Mouse (Mus musculus) thymus, adult 2 months (tissue): Measurements from ENCODE around the gene Fjx1. TPM values are rescaled to one million over a fixed set of nuclear protein-coding genes. Genes with fewer than 3 reads are reported as not detected.

ENCODE experiments used
- DNase-seq: peaks from one replicate; pipeline ENCODE4 v3.0.0; 2021
- H3K27ac ChIP-seq: fragments of 200-500 bp; 2 replicates; pipeline ENCODE4 v1.5.1; 2012; ENCODE audit warnings: low read length, control low read depth; ENCODE audit not compliant: control insufficient read depth, insufficient read depth
- H3K27me3 ChIP-seq: fragments of 200-500 bp; 2 replicates; pipeline ENCODE4 v1.6.1; 2012; ENCODE audit warnings: mild to moderate bottlenecking, low read length, moderate library complexity, mixed read lengths; ENCODE audit not compliant: control insufficient read depth, insufficient read depth
- H3K36me3 ChIP-seq: fragments of 200-500 bp; 2 replicates; pipeline ENCODE4 v1.6.1; 2012; ENCODE audit warnings: mild to moderate bottlenecking, low read length, moderate library complexity; ENCODE audit not compliant: control insufficient read depth, insufficient read depth
- H3K4me1 ChIP-seq: fragments of 200-500 bp; replicated peaks from 2 replicates; pipeline ENCODE4 v1.6.1; 2012; ENCODE audit warnings: low read length; ENCODE audit not compliant: control insufficient read depth, insufficient read depth
- H3K4me3 ChIP-seq: fragments of 200-500 bp; 2 replicates; pipeline ENCODE4 v1.5.1; 2012; ENCODE audit warnings: mild to moderate bottlenecking, low read length, control low read depth, moderate library complexity; ENCODE audit not compliant: control insufficient read depth, insufficient read depth
- CTCF ChIP-seq: fragments of 200-500 bp; IDR thresholded peaks from 2 replicates; pipeline ENCODE4 v1.5.1; 2012; ENCODE audit warnings: mild to moderate bottlenecking, control low read depth, low read length, moderate library complexity, borderline replicate concordance; ENCODE audit not compliant: control insufficient read depth, poor library complexity, insufficient read depth; ENCODE audit errors: extremely low read depth
- POLR2A ChIP-seq: fragments of 200-500 bp; IDR thresholded peaks from 2 replicates; pipeline ENCODE4 v1.6.1; 2012; ENCODE audit warnings: mild to moderate bottlenecking, low read length, control low read depth, moderate library complexity; ENCODE audit not compliant: control insufficient read depth, poor library complexity, insufficient read depth; ENCODE audit errors: extremely low read depth
- WGBS: fragments of 180-500 bp; shearing (Covaris S2); methylation state at CpG from one replicate; pipeline ENCODE4 v1.1.7; 2018; 5-methylcytosine and 5-hydroxymethylcytosine counted together
- polyA plus RNA-seq: library from polyadenylated mRNA; depleted of rRNA; stranded (reverse); fragments of >200 nt; gene quantifications from 2 replicates; pipeline ENCODE4 v1.2.3, GENCODE M21; 2012

Fjx1 gene
- polyA plus RNA-seq, 1 experiment = 2.0 TPM

DNA sequence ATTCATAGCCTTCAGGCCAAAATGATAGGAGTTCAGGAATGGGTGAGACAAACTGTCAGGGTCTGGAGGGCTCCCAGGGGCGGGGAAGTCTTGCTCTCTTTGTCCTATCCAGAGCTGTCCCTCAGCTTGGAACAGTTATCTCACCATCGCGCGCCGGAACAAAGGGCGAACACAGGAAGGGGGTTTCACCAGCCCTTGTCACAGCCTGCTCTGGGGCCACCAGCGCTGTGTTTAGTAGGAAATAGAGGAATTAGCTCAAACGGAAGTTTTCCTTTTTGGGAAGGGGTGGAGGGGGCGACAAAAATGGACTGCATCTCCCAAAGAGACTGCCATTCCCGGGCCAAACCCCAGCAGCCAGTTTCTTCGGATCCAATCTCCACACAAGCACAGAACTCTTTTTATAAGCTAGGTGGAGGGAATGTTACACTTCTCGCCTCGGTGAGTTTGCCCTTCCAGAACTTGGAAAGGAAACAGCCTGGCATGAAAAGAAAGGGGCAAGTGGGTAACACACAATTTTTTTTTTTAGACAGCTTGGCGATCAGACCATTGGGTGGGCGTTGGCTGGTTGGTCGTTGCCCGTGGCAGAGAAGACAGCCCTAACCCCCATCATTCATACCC, 2.6 kb downstream of the Fjx1 start:
- WGBS = 8% methylated on average over 17 of the region's 17 CpGs
- no peak for DNase-seq
- Histone ChIP-seq H3K4me3 (peak overlapping the region; percentile 50; the same call in 1 of the 2 replicates), H3K36me3 (no peaks in the 10 kb centered on the region), H3K27ac (no peak overlapping the region), H3K27me3 (peaks cover 21% of the 10 kb centered on the region), H3K4me1 (peaks cover 22% of the 10 kb centered on the region)
- no peak for TF ChIP-seq POLR2A
- no peak for TF ChIP-seq CTCF

DNA sequence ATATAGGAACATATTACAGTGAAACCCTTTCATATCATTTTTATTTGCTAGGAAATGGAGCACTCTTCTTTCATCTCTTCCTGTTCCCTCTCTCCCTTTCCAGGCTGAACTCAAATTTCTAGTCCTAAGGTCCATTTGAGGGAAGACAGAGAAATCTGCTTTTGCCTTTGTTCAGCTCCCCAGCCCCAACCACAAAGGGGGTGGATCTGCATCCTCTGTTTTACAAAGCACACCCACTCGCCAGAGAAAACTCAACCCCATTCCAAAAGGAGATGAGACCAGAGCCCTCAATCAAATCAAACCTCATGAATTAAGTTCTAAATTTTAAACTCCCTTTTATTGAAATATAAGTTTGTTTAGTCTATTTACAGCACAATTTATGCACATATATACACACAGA, 3.2 kb downstream of the Fjx1 start:
- H3K27me3 ChIP-seq = peaks cover 21% of the 10 kb centered on the region
- 40% methylated on average over 1 of the region's 1 CpGs for WGBS
- no peak overlapping the region for H3K27ac ChIP-seq
- peaks cover 22% of the 10 kb centered on the region for H3K4me1 ChIP-seq
- H3K4me3 ChIP-seq = no peak overlapping the region
- no peak for DNase-seq
- no peaks in the 10 kb centered on the region for H3K36me3 ChIP-seq
- no peak for TF ChIP-seq CTCF
- TF ChIP-seq POLR2A = no peak

DNA sequence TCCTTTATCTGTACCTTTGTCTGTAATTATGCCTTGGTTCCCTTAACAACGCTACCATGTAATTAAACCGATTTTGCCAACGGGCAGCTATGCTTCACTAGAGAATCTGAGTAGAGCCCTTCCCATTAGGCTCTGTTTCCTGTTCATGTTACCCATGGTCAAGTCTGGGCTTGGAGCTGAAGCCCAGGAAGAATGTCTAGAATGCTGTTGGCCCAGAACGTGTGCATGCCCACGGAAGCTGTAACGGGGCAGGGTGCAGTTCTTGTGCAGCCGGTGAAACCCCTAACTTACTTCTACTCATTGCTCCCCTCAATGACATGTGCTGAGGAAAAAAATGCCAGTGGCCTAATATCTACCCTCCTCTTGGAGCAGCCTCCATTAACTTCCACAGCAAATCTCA, 4.5 kb downstream of the Fjx1 start:
- H3K27me3 ChIP-seq = peaks cover 21% of the 10 kb centered on the region
- H3K27ac ChIP-seq = no peak overlapping the region
- DNase-seq = no peak

DNA sequence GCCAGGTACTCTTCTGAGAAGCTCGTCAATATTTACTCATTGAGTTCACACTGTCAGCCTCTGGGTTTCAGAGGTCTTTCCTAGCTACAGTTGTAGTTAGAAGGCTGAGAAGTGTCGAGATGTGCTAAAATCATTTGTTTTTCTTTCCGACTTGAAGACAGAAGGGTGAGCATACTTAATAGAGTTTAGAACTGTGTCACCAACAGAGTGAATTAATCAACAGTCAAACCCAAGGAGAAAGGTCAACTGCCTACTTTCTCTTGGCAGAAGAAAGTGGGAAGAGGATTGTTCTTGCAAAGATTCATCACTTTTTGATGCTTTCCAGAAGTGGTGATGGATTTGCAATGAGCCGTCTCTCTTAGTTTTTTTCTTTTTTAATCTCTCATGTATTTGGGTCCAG, 5.4 kb downstream of the Fjx1 start:
- peaks cover 21% of the 10 kb centered on the region for H3K27me3 ChIP-seq
- H3K27ac ChIP-seq = no peak overlapping the region
- no peaks in the 10 kb centered on the region for H3K36me3 ChIP-seq
- no peak for DNase-seq
- no peak for TF ChIP-seq CTCF
- TF ChIP-seq POLR2A = no peak
- no peak overlapping the region for H3K4me3 ChIP-seq
- WGBS = 94% methylated on average over 4 of the region's 4 CpGs
- peaks cover 22% of the 10 kb centered on the region for H3K4me1 ChIP-seq

More for the DNA sequence above, 4.5 kb downstream of the Fjx1 start:
- Histone ChIP-seq H3K36me3 (no peaks in the 10 kb centered on the region), H3K4me1 (peaks cover 22% of the 10 kb centered on the region), H3K4me3 (no peak overlapping the region)
- WGBS = 94% methylated on average over 7 of the region's 7 CpGs
- TF ChIP-seq CTCF (no peak), POLR2A (no peak)

DNA sequence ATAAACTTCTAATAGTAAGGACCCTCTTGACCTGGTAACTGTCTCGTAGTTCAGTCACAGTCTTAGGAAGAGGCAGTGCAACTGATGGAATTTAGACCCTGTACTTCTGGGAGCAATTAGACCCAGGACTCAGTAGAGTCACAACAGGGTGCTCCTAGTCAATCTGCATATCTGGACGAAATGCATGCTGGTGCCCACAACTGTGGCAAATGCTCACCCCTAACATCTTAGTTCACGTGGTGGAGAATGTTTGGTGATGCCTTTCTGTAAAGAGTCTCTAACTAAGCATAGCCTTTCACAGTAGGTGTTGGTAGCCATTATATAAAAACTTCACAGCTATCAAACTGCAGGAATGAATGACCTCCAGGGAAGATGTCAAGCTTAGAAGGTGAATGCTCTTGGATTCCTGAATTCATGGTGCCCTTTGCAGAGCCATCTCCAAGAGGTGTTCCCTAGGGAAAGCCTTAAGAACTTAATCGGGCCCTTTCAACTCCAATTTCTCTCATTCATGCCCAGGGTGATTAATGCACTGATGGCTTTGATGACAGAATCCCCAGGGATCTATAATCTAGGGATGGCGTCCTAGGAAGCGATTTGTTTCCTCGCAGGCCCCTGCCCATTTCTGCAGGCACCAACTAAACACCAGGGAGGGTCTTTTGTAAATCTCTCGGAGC, 14.8 kb downstream of the Fjx1 start:
- H3K4me3 ChIP-seq = no peak overlapping the region
- no peak for DNase-seq
- TF ChIP-seq POLR2A (no peak), CTCF (no peak)
- no peak overlapping the region for H3K27ac ChIP-seq
- 87% methylated on average over 8 of the region's 8 CpGs for WGBS
- no peaks in the 10 kb centered on the region for H3K27me3 ChIP-seq
- peaks cover 6% of the 10 kb centered on the region for H3K4me1 ChIP-seq
- H3K36me3 ChIP-seq = no peaks in the 10 kb centered on the region

DNA sequence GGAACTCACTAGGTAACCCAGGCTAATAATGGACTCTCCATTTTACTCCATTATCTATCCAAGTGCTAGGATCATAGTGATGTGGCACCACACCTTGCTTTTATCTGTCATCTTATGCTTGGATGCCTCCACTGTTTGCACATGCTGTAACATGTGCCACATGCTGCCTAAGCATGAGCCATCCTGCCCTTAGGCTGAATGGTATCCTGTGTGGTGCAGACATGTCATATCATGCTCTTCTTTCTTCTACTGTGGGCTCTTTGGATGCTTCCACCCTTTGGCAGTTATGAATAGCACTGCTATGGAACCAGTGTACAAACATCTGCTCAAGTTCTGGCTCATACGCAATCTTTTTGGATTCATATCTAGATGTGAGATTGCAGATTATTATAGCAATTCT, 18.4 kb downstream of the Fjx1 start:
- TF ChIP-seq CTCF (no peak), POLR2A (no peak)
- no peak overlapping the region for H3K4me3 ChIP-seq

More for the DNA sequence above, 18.4 kb downstream of the Fjx1 start:
- Histone ChIP-seq H3K4me1 (peaks cover 6% of the 10 kb centered on the region), H3K27me3 (no peaks in the 10 kb centered on the region), H3K36me3 (no peaks in the 10 kb centered on the region), H3K27ac (no peak overlapping the region)
- 93% methylated on average over 1 of the region's 1 CpGs for WGBS
- DNase-seq = no peak
